Mouse (Mus musculus): Measurements from ENCODE around the gene Commd4. TPM values are rescaled to one million over a fixed set of nuclear protein-coding genes. Genes with fewer than 3 reads are reported as not detected.
"Not testable (repeated sequence)": the region's sequence is repeated elsewhere in the genome, so short reads cannot be mapped to it uniquely, and the experiment has no call there.

Commd4 gene
- 96.0 and 106 TPM in 2 replicates for polyA plus RNA-seq (2015; fragmentation: Nextera tagmentation; extraction: Ambion mirVana)

- H3K9me3 ChIP-seq (ENCODE audit: control insufficient read depth, low read length) = no peaks in the 10 kb centered on the region
- no peak within 1 kb of the TSS for H3K27ac ChIP-seq (ENCODE audit: low read length)
- peak within 1 kb of the TSS; percentile 80 for H3K4me3 ChIP-seq (ENCODE audit: low read length)
- H3K9ac ChIP-seq (ENCODE audit: low read length) = peak within 1 kb of the TSS; percentile 78
- H3K36me3 ChIP-seq (ENCODE audit: control insufficient read depth, insufficient read depth, low read length) = peaks cover 4% of the 10 kb centered on the region
- H3K4me2 ChIP-seq (ENCODE audit: low read depth, low read length) = peak within 1 kb of the TSS; percentile 67
- H3K4me1 ChIP-seq (replicated peaks; ENCODE audit: control insufficient read depth, insufficient read depth, low read length) = peaks cover 3% of the 10 kb centered on the region; the same call in 1 of the 2 replicates
- no peaks in the 10 kb centered on the region for H3K27me3 ChIP-seq (ENCODE audit: control insufficient read depth, insufficient read depth, low read depth, low read length)
- WGBS = 1% methylated on average over 24 of the region's 24 CpGs
- peak; percentile 93 for ATAC-seq (ENCODE audit: low read depth)
These were observed at the start of gene Commd4 for GRCm38 (mm10) chr9:57158013-57158470. Commd4 (minus strand) TSS chr9:57158331.

GRCm38 (mm10) chr9:57206896-57207295 is 48.8 kb upstream of the Commd4 start:
- Histone ChIP-seq H3K4me3 (ENCODE audit: low read length) (no peak overlapping the region), H3K4me2 (ENCODE audit: low read depth, low read length) (no peak overlapping the region), H3K27me3 (ENCODE audit: control insufficient read depth, insufficient read depth, low read depth, low read length) (no peaks in the 10 kb centered on the region), H3K9ac (ENCODE audit: low read length) (no peak overlapping the region), H3K4me1 (replicated peaks; ENCODE audit: control insufficient read depth, insufficient read depth, low read length) (no peaks in the 10 kb centered on the region), H3K27ac (ENCODE audit: low read length) (no peak overlapping the region), H3K9me3 (ENCODE audit: control insufficient read depth, low read length) (no peaks in the 10 kb centered on the region), H3K36me3 (ENCODE audit: control insufficient read depth, insufficient read depth, low read length) (no peaks in the 10 kb centered on the region)
- 59% methylated on average over 2 of the region's 2 CpGs for WGBS
- no peak for ATAC-seq (ENCODE audit: low read depth)

GRCm38 (mm10) chr9:57203571-57203970 is 45.4 kb upstream of the Commd4 start:
- not testable (repeated sequence) for H3K27ac ChIP-seq (ENCODE audit: low read length); H3K36me3 ChIP-seq (ENCODE audit: control insufficient read depth, insufficient read depth, low read length); H3K4me1 ChIP-seq (replicated peaks; ENCODE audit: control insufficient read depth, insufficient read depth, low read length); H3K4me2 ChIP-seq (ENCODE audit: low read depth, low read length); H3K4me3 ChIP-seq (ENCODE audit: low read length); H3K9ac ChIP-seq (ENCODE audit: low read length); H3K9me3 ChIP-seq (ENCODE audit: control insufficient read depth, low read length); H3K27me3 ChIP-seq (ENCODE audit: control insufficient read depth, insufficient read depth, low read depth, low read length); ATAC-seq (ENCODE audit: low read depth)
- WGBS = 75% methylated on average over 13 of the region's 13 CpGs

GRCm38 (mm10) chr9:57202981-57203380 is 44.9 kb upstream of the Commd4 start:
- H3K4me3 ChIP-seq (ENCODE audit: low read length) = no peak overlapping the region
- H3K4me2 ChIP-seq (ENCODE audit: low read depth, low read length) = no peak overlapping the region
- WGBS = 69% methylated on average over 7 of the region's 7 CpGs
- ATAC-seq (ENCODE audit: low read depth) = no peak
- H3K4me1 ChIP-seq (replicated peaks; ENCODE audit: control insufficient read depth, insufficient read depth, low read length) = no peaks in the 10 kb centered on the region
- H3K9me3 ChIP-seq (ENCODE audit: control insufficient read depth, low read length) = no peaks in the 10 kb centered on the region
- no peaks in the 10 kb centered on the region for H3K36me3 ChIP-seq (ENCODE audit: control insufficient read depth, insufficient read depth, low read length)
- H3K27me3 ChIP-seq (ENCODE audit: control insufficient read depth, insufficient read depth, low read depth, low read length) = no peaks in the 10 kb centered on the region
- no peak overlapping the region for H3K9ac ChIP-seq (ENCODE audit: low read length)
- H3K27ac ChIP-seq (ENCODE audit: low read length) = no peak overlapping the region

GRCm38 (mm10) chr9:57197414-57197813 is 39.3 kb upstream of the Commd4 start:
- ATAC-seq (ENCODE audit: low read depth) = no peak
- Histone ChIP-seq H3K36me3 (ENCODE audit: control insufficient read depth, insufficient read depth, low read length) (no peaks in the 10 kb centered on the region), H3K9ac (ENCODE audit: low read length) (no peak overlapping the region), H3K27ac (ENCODE audit: low read length) (no peak overlapping the region), H3K27me3 (ENCODE audit: control insufficient read depth, insufficient read depth, low read depth, low read length) (no peaks in the 10 kb centered on the region), H3K4me1 (replicated peaks; ENCODE audit: control insufficient read depth, insufficient read depth, low read length) (0 out of 2 replicates have a peak, but pooled peaks cover 2% of the 10 kb centered on the region), H3K9me3 (ENCODE audit: control insufficient read depth, low read length) (no peaks in the 10 kb centered on the region), H3K4me2 (ENCODE audit: low read depth, low read length) (no peak overlapping the region), H3K4me3 (ENCODE audit: low read length) (no peak overlapping the region)
- WGBS = 57% methylated on average over 8 of the region's 8 CpGs

- no peaks in the 10 kb centered on the region for H3K9me3 ChIP-seq (ENCODE audit: control insufficient read depth, low read length)
- ATAC-seq (ENCODE audit: low read depth) = peak; percentile 52; the same call in 1 of the 2 replicates
- no peaks in the 10 kb centered on the region for H3K36me3 ChIP-seq (ENCODE audit: control insufficient read depth, insufficient read depth, low read length)
- WGBS = 31% methylated on average over 3 of the region's 3 CpGs
- H3K4me3 ChIP-seq (ENCODE audit: low read length) = no peak overlapping the region
- H3K4me1 ChIP-seq (replicated peaks; ENCODE audit: control insufficient read depth, insufficient read depth, low read length) = 0 out of 2 replicates have a peak, but pooled peaks cover 2% of the 10 kb centered on the region
- no peak overlapping the region for H3K4me2 ChIP-seq (ENCODE audit: low read depth, low read length)
- H3K27ac ChIP-seq (ENCODE audit: low read length) = no peak overlapping the region
- H3K27me3 ChIP-seq (ENCODE audit: control insufficient read depth, insufficient read depth, low read depth, low read length) = no peaks in the 10 kb centered on the region
- no peak overlapping the region for H3K9ac ChIP-seq (ENCODE audit: low read length)
These were observed 38.6 kb upstream of the Commd4 start for GRCm38 (mm10) chr9:57196708-57197107.

- ATAC-seq (ENCODE audit: low read depth) = no peak
- 81% methylated on average over 5 of the region's 5 CpGs for WGBS
- Histone ChIP-seq H3K27me3 (ENCODE audit: control insufficient read depth, insufficient read depth, low read depth, low read length) (no peaks in the 10 kb centered on the region), H3K4me3 (ENCODE audit: low read length) (no peak overlapping the region), H3K9me3 (ENCODE audit: control insufficient read depth, low read length) (no peaks in the 10 kb centered on the region), H3K36me3 (ENCODE audit: control insufficient read depth, insufficient read depth, low read length) (no peaks in the 10 kb centered on the region), H3K27ac (ENCODE audit: low read length) (no peak overlapping the region), H3K9ac (ENCODE audit: low read length) (no peak overlapping the region), H3K4me1 (replicated peaks; ENCODE audit: control insufficient read depth, insufficient read depth, low read length) (no peaks in the 10 kb centered on the region), H3K4me2 (ENCODE audit: low read depth, low read length) (no peak overlapping the region)
These were observed 10.3 kb upstream of the Commd4 start for GRCm38 (mm10) chr9:57168411-57168810.

- H3K4me1 ChIP-seq (replicated peaks; ENCODE audit: control insufficient read depth, insufficient read depth, low read length) = no peaks in the 10 kb centered on the region
- no peaks in the 10 kb centered on the region for H3K27me3 ChIP-seq (ENCODE audit: control insufficient read depth, insufficient read depth, low read depth, low read length)
- H3K4me3 ChIP-seq (ENCODE audit: low read length) = no peak overlapping the region
- ATAC-seq (ENCODE audit: low read depth) = no peak
- H3K9me3 ChIP-seq (ENCODE audit: control insufficient read depth, low read length) = no peaks in the 10 kb centered on the region
- no peak overlapping the region for H3K4me2 ChIP-seq (ENCODE audit: low read depth, low read length)
- H3K9ac ChIP-seq (ENCODE audit: low read length) = no peak overlapping the region
- 91% methylated on average over 2 of the region's 2 CpGs for WGBS
- no peaks in the 10 kb centered on the region for H3K36me3 ChIP-seq (ENCODE audit: control insufficient read depth, insufficient read depth, low read length)
- no peak overlapping the region for H3K27ac ChIP-seq (ENCODE audit: low read length)
These were observed 8.0 kb upstream of the Commd4 start for GRCm38 (mm10) chr9:57166173-57166572.

- ATAC-seq (ENCODE audit: low read depth) = no peak
- 22% methylated on average over 2 of the region's 2 CpGs for WGBS
These were observed 5.0 kb upstream of the Commd4 start for GRCm38 (mm10) chr9:57163137-57163536.

GRCm38 (mm10) chr9:57162496-57162895 is 4.4 kb upstream of the Commd4 start:
- H3K9me3 ChIP-seq (ENCODE audit: control insufficient read depth, low read length) = no peaks in the 10 kb centered on the region
- no peak for ATAC-seq (ENCODE audit: low read depth)
- H3K36me3 ChIP-seq (ENCODE audit: control insufficient read depth, insufficient read depth, low read length) = no peaks in the 10 kb centered on the region
- no peak overlapping the region for H3K27ac ChIP-seq (ENCODE audit: low read length)
- WGBS = 9% methylated on average over 3 of the region's 3 CpGs
- peaks cover 2% of the 10 kb centered on the region; the same call in 1 of the 2 replicates for H3K4me1 ChIP-seq (replicated peaks; ENCODE audit: control insufficient read depth, insufficient read depth, low read length)
- H3K27me3 ChIP-seq (ENCODE audit: control insufficient read depth, insufficient read depth, low read depth, low read length) = no peaks in the 10 kb centered on the region
- no peak overlapping the region for H3K4me3 ChIP-seq (ENCODE audit: low read length)
- H3K4me2 ChIP-seq (ENCODE audit: low read depth, low read length) = no peak overlapping the region
- H3K9ac ChIP-seq (ENCODE audit: low read length) = no peak overlapping the region

More at GRCm38 (mm10) chr9:57163137-57163536, 5.0 kb upstream of the Commd4 start:
- Histone ChIP-seq H3K27ac (ENCODE audit: low read length) (no peak overlapping the region), H3K36me3 (ENCODE audit: control insufficient read depth, insufficient read depth, low read length) (no peaks in the 10 kb centered on the region), H3K4me2 (ENCODE audit: low read depth, low read length) (no peak overlapping the region), H3K27me3 (ENCODE audit: control insufficient read depth, insufficient read depth, low read depth, low read length) (no peaks in the 10 kb centered on the region), H3K4me1 (replicated peaks; ENCODE audit: control insufficient read depth, insufficient read depth, low read length) (no peaks in the 10 kb centered on the region), H3K9ac (ENCODE audit: low read length) (no peak overlapping the region), H3K4me3 (ENCODE audit: low read length) (no peak overlapping the region), H3K9me3 (ENCODE audit: control insufficient read depth, low read length) (no peaks in the 10 kb centered on the region)
